Mouse (Mus musculus) liver, embryonic 15.5 days (tissue): Measurements from ENCODE around the gene Med25. TPM values are rescaled to one million over a fixed set of nuclear protein-coding genes. Genes with fewer than 3 reads are reported as not detected.
A peak's percentile ranks its signal among the peaks of the same experiment; 100 is the strongest.

Experiments used
- ATAC-seq: fragments of 200-750 bp; cut with Nextera tagmentation; 2 replicates; pipeline ENCODE4 v1.8.0; 2017; ENCODE audit warnings: moderate number of reproducible peaks, mild to moderate bottlenecking, moderate library complexity; ENCODE audit not compliant: insufficient read depth
- H3K27ac ChIP-seq: fragments of 300-500 bp; sonication (generic); replicated peaks from 2 replicates; pipeline ENCODE4 v1.5.1; 2015; ENCODE audit warnings: mild to moderate bottlenecking, inconsistent platforms
- H3K27me3 ChIP-seq: fragments of 300-500 bp; sonication (generic); 2 replicates; pipeline ENCODE4 v1.6.1; 2015; ENCODE audit warnings: mild to moderate bottlenecking, inconsistent platforms
- H3K36me3 ChIP-seq: fragments of 300-500 bp; sonication (generic); replicated peaks from 2 replicates; pipeline ENCODE4 v1.6.1; 2015; ENCODE audit warnings: moderate library complexity, mild to moderate bottlenecking, inconsistent platforms
- H3K4me1 ChIP-seq: fragments of 300-500 bp; sonication (generic); replicated peaks from 2 replicates; pipeline ENCODE4 v1.6.1; 2015; ENCODE audit warnings: inconsistent platforms
- H3K4me2 ChIP-seq: fragments of 300-500 bp; sonication (generic); 2 replicates; pipeline ENCODE4 v1.6.1; 2015; ENCODE audit warnings: moderate library complexity, mild to moderate bottlenecking, inconsistent platforms
- H3K4me3 ChIP-seq: fragments of 300-500 bp; sonication (generic); replicated peaks from 2 replicates; pipeline ENCODE4 v1.5.1; 2015; ENCODE audit warnings: mild to moderate bottlenecking, inconsistent platforms
- H3K9ac ChIP-seq: fragments of 300-500 bp; sonication (generic); 2 replicates; pipeline ENCODE4 v1.6.1; 2015; ENCODE audit warnings: moderate library complexity, mild to moderate bottlenecking, inconsistent platforms
- H3K9me3 ChIP-seq: fragments of 300-500 bp; sonication (generic); replicated peaks from 2 replicates; pipeline ENCODE4 v1.6.1; 2016; ENCODE audit warnings: inconsistent platforms
- WGBS: fragments of 180-500 bp; shearing (Covaris S2); methylation state at CpG from one replicate; pipeline ENCODE4 v1.1.7; 2015; ENCODE audit warnings: mixed read lengths; ENCODE audit not compliant: insufficient replicate concordance; 5-methylcytosine and 5-hydroxymethylcytosine counted together
- polyA plus RNA-seq: library from polyadenylated mRNA; unstranded; fragments of >200 nt; fragmentation: Nextera tagmentation; extraction: Ambion mirVana; gene quantifications from 2 replicates; pipeline ENCODE4 v1.2.1, GENCODE M21; 2015

Gene Med25
- polyA plus RNA-seq, 1 experiment from 2014 or later, result 46.8 TPM

DNA sequence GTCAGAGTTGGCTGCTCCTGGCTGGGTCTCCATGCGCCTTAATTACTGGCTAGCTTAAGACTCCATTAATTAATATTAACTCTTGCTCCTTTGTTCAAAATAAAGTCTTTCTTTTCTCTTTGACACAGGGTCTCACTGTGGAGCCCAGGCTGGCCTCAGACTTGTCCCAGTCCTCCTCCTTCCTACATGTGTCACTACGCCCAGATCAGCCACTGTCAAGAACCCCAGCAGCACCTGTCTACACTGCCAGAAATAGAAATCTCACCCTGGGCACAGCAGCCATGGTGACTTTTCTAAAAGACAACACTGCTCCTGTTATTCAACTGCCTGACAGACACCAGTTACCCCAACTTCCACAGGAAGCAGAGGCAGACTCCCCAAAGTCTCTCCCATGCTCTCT, 21.9 kb upstream of the Med25 start:
- Histone ChIP-seq H3K9ac (no peak overlapping the region), H3K27ac (no peak overlapping the region), H3K9me3 (no peaks in the 10 kb centered on the region), H3K4me3 (no peak overlapping the region), H3K27me3 (no peaks in the 10 kb centered on the region), H3K4me1 (peaks cover 27% of the 10 kb centered on the region), H3K4me2 (no peak overlapping the region), H3K36me3 (peaks cover 85% of the 10 kb centered on the region)
- no peak for ATAC-seq
- WGBS, result 94% methylated on average over 2 of the region's 2 CpGs

GRCm38 (mm10) chr7:44908706-44909476, 16.4 kb upstream of the Med25 start:
- WGBS, result 76% methylated on average over 15 of the region's 15 CpGs
- Histone ChIP-seq H3K27me3 (no peaks in the 10 kb centered on the region), H3K4me1 (no peaks in the 10 kb centered on the region; the same call in 1 of the 2 replicates), H3K36me3 (peaks cover 100% of the 10 kb centered on the region), H3K4me3 (no peak overlapping the region), H3K27ac (no peak overlapping the region), H3K9ac (no peak overlapping the region), H3K9me3 (no peaks in the 10 kb centered on the region), H3K4me2 (no peak overlapping the region)
- ATAC-seq, result no peak

GRCm38 (mm10) chr7:44905430-44905829, 12.9 kb upstream of the Med25 start:
- no peak overlapping the region for H3K4me2 ChIP-seq
- no peak overlapping the region for H3K9ac ChIP-seq
- no peak for ATAC-seq
- peaks cover 100% of the 10 kb centered on the region for H3K36me3 ChIP-seq
- WGBS, result 86% methylated on average over 20 of the region's 20 CpGs
- H3K27ac ChIP-seq, result no peak overlapping the region
- H3K9me3 ChIP-seq, result no peaks in the 10 kb centered on the region
- H3K4me1 ChIP-seq, result peaks cover 16% of the 10 kb centered on the region
- H3K27me3 ChIP-seq, result no peaks in the 10 kb centered on the region
- H3K4me3 ChIP-seq, result no peak overlapping the region

DNA sequence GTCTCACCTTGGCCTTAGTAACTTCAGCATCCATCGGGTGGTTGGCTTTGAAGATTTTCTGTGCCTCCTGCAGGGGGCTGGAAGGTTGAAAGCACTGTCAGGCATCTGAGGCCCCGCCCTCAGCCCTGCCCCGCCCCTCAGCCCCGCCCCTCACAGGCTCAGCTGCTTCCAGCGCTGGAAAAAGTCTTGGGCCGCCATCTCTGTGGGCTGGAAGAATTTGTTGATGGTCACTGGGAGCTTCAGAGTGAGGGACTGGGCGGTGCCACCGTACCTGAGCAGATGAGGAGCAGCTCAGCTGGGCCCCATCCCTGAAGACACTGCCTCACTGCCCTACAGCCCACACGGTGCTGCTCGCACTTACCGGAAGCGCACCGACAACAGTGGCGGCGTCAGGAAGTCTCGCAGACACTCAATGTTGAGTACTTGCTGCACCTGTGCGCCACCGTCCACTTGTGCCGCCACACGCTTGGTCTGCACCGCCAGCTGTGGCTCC, 8.8 kb upstream of the Med25 start:
- H3K9ac ChIP-seq, result no peak overlapping the region
- peak overlapping the region; percentile 55 for H3K4me2 ChIP-seq
- H3K27ac ChIP-seq, result no peak overlapping the region; the same call in 1 of the 2 replicates
- ATAC-seq, result peak; percentile 13; the same call in 1 of the 2 replicates
- peaks cover 77% of the 10 kb centered on the region for H3K36me3 ChIP-seq
- peaks cover 56% of the 10 kb centered on the region for H3K4me1 ChIP-seq
- H3K27me3 ChIP-seq, result no peaks in the 10 kb centered on the region
- no peaks in the 10 kb centered on the region for H3K9me3 ChIP-seq
- peak overlapping the region; percentile 39 for H3K4me3 ChIP-seq
- 13% methylated on average over 21 of the region's 21 CpGs for WGBS

DNA sequence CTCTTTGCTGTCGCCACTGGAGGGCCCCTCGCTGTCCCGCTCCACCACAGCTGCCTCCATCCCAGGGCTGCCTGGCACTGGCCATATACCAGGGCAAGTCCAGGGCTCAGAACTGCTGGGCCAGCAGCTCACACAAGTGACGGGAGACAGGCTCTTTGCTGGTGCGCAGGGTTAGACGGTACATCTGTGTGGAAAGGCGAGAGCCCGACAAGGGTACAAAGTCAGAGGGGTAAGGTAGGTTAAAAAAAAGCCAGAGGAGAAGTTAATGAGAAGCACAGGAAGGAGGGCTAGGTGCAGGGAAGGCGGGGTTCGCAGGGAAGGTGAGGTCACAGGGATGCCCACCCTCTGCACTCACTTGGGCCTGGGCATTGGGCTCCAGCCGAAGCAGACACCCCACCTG, 8.1 kb upstream of the Med25 start:
- no peaks in the 10 kb centered on the region for H3K9me3 ChIP-seq
- H3K27ac ChIP-seq, result no peak overlapping the region; the same call in 1 of the 2 replicates
- ATAC-seq, result no peak
- no peak overlapping the region for H3K9ac ChIP-seq
- WGBS, result 87% methylated on average over 11 of the region's 11 CpGs
- peaks cover 70% of the 10 kb centered on the region for H3K36me3 ChIP-seq
- no peak overlapping the region; the same call in 1 of the 2 replicates for H3K4me2 ChIP-seq
- H3K27me3 ChIP-seq, result no peaks in the 10 kb centered on the region
- no peak overlapping the region for H3K4me3 ChIP-seq
- H3K4me1 ChIP-seq, result peaks cover 61% of the 10 kb centered on the region

DNA sequence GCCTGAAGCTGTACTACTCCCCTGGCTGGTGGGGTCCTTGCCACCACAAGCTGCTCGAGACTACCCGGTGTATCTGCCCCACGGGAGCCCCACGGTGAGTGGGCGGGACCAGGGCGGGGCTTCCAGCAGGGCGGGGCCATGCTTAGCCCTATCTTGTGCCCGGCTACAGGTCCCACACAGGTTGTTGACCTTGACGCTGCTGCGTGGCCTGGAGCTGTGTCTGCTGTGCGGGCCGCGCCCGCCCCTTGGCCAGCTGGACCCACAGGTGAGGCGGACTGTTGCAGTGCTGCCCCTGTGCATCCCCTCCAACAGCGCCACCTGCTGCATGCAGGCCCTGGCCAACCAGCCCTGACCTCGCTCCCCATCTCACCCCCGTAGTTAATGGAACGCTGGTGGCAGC, 6.1 kb upstream of the Med25 start:
- H3K36me3 ChIP-seq, result peaks cover 50% of the 10 kb centered on the region
- H3K4me1 ChIP-seq, result peaks cover 71% of the 10 kb centered on the region
- WGBS, result 44% methylated on average over 19 of the region's 19 CpGs
- peak overlapping the region; percentile 59 for H3K27ac ChIP-seq
- H3K9me3 ChIP-seq, result no peaks in the 10 kb centered on the region
- H3K27me3 ChIP-seq, result no peaks in the 10 kb centered on the region
- H3K4me3 ChIP-seq, result no peak overlapping the region
- ATAC-seq, result peak; percentile 17; the same call in 1 of the 2 replicates
- peak overlapping the region; percentile 33; the same call in 1 of the 2 replicates for H3K4me2 ChIP-seq
- H3K9ac ChIP-seq, result no peak overlapping the region

- Histone ChIP-seq H3K27me3 (no peaks in the 10 kb centered on the region), H3K9ac (peak overlapping the region; percentile 59), H3K4me1 (peaks cover 78% of the 10 kb centered on the region), H3K36me3 (peaks cover 29% of the 10 kb centered on the region), H3K9me3 (no peaks in the 10 kb centered on the region), H3K27ac (peak overlapping the region; percentile 72), H3K4me2 (peak overlapping the region; percentile 82), H3K4me3 (peak overlapping the region; percentile 66)
- no peak for ATAC-seq
- WGBS, result 38% methylated on average over 10 of the region's 10 CpGs
Observed at GRCm38 (mm10) chr7:44896499-44896898, 4.0 kb upstream of the Med25 start.

GRCm38 (mm10) chr7:44895593-44896434, 3.3 kb upstream of the Med25 start, which contains the start of gene Fuz:
Gene Fuz, plus strand, starts transcription at chr7:44896079.
- peaks cover 78% of the 10 kb centered on the region for H3K4me1 ChIP-seq
- H3K4me3 ChIP-seq, result peak within 1 kb of the TSS; percentile 66
- peak; percentile 16; the same call in 1 of the 2 replicates for ATAC-seq
- WGBS, result 2% methylated on average over 34 of the region's 34 CpGs
- H3K9ac ChIP-seq, result peak within 1 kb of the TSS; percentile 59
- H3K4me2 ChIP-seq, result peak within 1 kb of the TSS; percentile 82
- no peaks in the 10 kb centered on the region for H3K27me3 ChIP-seq
- peaks cover 22% of the 10 kb centered on the region for H3K36me3 ChIP-seq
- no peaks in the 10 kb centered on the region for H3K9me3 ChIP-seq
- H3K27ac ChIP-seq, result peak within 1 kb of the TSS; percentile 72

DNA sequence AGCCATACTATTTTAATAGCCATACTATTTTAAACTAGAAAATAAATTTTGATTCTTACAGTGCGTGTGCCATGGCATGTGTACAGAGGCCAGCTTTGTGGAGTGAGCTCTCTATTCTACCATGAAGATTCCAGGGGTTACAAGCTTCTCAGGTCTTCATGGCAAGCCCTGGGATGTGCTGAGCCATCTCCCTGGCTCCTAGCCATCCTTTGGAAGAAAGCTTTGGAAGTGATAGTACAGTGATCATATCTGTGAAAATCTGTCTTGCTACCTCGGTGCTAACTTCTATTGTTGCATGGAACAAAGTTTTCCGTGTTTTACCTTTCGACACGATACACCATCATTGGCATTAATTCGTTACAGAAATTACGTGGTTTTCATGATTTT, 2.7 kb upstream of the Med25 start:
- peak overlapping the region; percentile 82 for H3K4me2 ChIP-seq
- H3K9me3 ChIP-seq, result no peaks in the 10 kb centered on the region
- peaks cover 78% of the 10 kb centered on the region for H3K4me1 ChIP-seq
- no peak for ATAC-seq
- no peak overlapping the region for H3K9ac ChIP-seq
- H3K27me3 ChIP-seq, result no peaks in the 10 kb centered on the region
- WGBS, result 68% methylated on average over 7 of the region's 7 CpGs
- H3K36me3 ChIP-seq, result peaks cover 18% of the 10 kb centered on the region
- H3K27ac ChIP-seq, result no peak overlapping the region
- peak overlapping the region; percentile 66 for H3K4me3 ChIP-seq

DNA sequence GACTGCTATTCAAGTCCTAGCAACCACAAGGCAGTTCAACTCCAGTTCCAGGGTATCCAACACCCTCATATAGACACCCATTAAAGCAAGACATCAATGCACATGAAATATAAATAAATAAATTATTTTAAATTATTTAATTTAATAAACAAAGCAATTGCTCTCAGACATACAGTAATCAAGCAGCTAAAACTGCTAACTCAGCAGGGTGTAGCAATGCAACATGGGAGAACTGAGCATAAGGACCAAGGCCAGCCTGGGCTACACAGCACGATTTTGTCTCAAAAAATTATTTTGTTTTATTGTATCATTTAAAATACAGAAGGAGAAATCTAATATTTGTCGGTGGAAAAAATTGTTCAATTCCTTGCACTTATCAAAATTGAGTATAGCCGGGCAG, 1.7 kb upstream of the Med25 start:
- H3K36me3 ChIP-seq, result peaks cover 9% of the 10 kb centered on the region
- H3K4me3 ChIP-seq, result no peak overlapping the region
- no peaks in the 10 kb centered on the region for H3K27me3 ChIP-seq
- no peak overlapping the region for H3K9ac ChIP-seq
- H3K9me3 ChIP-seq, result no peaks in the 10 kb centered on the region
- H3K4me1 ChIP-seq, result peaks cover 74% of the 10 kb centered on the region
- 73% methylated on average over 3 of the region's 3 CpGs for WGBS
- H3K4me2 ChIP-seq, result no peak overlapping the region
- no peak overlapping the region for H3K27ac ChIP-seq
- ATAC-seq, result no peak

- peaks cover 74% of the 10 kb centered on the region for H3K4me1 ChIP-seq
- ATAC-seq, result no peak
- 52% methylated on average over 8 of the region's 8 CpGs for WGBS
- no peaks in the 10 kb centered on the region for H3K27me3 ChIP-seq
- peak overlapping the region; percentile 86 for H3K4me3 ChIP-seq
- no peaks in the 10 kb centered on the region for H3K9me3 ChIP-seq
- peak overlapping the region; percentile 91 for H3K4me2 ChIP-seq
- peaks cover 7% of the 10 kb centered on the region; the same call in 1 of the 2 replicates for H3K36me3 ChIP-seq
- no peak overlapping the region for H3K9ac ChIP-seq
- H3K27ac ChIP-seq, result 0 out of 2 replicates have a peak overlapping the region, but pooled peaks have one; percentile 26
Observed at GRCm38 (mm10) chr7:44893197-44893596, 685 bp upstream of the Med25 start.
